Mouse (Mus musculus) adrenal gland, postnatal 14 days (tissue): ENCODE measurements at regions not wholly inside any gene's neighbourhood (a gene's known extent, or its start where the extent isn't known, plus 50 kb on each side); places are given as distances from the start of the nearest gene placed in this dataset.
A peak's percentile ranks its signal among the peaks of the same experiment; 100 is the strongest.

Experiments used
- DNase-seq: peaks from one replicate; pipeline ENCODE4 v3.0.0; 2021; ENCODE audit warnings: mixed read lengths

DNA sequence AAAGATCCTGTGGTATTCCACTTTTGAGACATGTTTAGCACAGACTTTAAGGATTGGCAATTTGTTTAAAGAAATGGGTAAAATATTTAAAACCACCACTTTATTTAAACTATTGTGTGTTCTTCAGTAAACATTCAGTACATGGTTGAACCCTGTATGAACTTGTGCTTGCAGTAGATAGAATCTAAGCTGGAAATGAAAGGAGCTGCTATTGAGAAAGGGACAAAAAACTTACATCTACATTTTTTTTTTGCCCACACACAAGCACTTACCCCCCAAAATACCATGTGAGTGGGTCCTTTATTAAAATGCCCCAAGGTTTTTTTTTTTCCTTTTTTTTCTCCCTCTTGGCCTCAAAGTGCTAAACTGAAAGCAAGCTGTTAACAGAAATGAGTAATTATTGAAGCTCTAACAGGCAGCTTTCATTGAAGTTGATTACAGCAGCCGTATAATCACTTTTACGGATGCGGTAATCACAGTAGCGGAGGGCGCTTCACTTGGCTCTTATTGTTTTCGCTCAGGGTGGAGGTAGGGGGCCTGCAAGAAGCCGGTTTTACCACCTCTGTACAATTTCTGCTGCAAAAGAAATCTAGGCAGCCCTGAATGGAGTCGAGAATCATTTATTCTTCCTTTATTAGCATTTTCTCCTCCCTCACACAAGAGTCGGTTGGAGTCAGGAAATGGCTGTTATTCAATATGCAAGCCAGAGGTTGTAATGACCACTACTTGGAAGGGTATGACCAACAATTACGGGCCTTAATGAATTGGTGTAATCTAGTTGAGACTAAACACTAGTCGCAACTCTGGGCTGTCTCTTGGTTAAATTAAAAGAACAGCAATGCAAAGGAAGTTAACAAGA lies 257.7 kb downstream of the Lmo4 start:
- DNase-seq: no peak

DNA sequence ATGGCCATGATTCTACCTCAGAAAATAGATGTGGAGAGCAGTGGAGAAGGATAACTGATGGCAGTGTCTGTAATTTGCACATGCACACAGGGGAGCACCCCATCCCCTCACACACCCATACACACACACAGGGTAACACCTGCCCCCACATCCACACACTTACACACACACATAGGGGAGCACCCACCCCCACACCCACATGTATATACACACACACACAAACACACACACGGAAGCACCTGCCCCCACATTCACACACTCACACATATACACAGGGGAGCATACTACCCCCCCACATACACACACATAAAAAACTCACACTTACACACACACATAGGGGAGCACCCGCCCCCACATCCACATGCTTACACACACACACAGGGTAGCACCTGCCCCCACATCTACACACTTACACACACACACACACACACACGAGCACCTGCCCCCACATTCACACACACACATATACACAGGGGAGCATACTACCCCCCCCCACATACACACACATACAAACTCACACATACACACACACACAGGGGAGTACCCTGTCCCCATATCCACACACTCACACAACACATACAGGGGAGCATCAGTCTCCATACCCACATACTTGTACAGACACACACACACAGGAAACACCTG lies 265.8 kb downstream of the Lmo4 start:
- DNase-seq: no peak

DNA sequence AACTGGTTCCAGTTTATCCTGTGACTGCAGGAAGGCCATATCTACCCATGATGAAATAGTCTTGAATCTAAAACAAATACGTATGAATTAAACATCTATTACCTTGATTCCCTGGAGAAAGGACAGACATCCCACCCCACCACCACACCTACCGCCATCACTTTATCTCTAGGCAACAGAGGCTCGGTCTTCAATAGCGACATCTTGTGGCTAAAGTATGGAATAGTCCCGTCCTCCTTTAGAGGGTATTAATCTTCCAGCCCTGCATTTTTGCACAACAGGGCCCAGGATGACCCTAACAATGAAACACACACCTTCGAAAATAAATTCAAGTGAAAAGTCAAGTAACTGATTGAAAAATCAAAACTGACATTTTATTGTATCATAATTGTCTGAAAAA lies 279.7 kb downstream of the Lmo4 start:
- no peak for DNase-seq

DNA sequence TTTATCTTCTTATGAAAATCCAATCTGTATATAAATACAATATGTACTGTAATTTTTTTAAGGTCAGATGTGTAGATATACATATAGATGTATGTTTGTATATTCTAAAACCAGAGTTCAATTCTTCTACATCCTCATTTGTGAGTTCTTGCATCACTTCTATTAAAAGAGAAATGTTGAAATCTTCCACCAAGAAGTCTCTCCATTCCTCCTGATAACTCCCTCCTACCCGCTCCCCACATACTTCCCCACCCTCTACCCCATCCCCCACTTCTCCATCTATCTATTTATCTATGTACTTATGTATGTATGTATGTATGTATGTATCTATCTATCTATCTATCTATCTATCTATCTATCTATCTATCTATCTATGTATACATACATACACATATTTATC lies 285.3 kb downstream of the Lmo4 start:
- no peak for DNase-seq

DNA sequence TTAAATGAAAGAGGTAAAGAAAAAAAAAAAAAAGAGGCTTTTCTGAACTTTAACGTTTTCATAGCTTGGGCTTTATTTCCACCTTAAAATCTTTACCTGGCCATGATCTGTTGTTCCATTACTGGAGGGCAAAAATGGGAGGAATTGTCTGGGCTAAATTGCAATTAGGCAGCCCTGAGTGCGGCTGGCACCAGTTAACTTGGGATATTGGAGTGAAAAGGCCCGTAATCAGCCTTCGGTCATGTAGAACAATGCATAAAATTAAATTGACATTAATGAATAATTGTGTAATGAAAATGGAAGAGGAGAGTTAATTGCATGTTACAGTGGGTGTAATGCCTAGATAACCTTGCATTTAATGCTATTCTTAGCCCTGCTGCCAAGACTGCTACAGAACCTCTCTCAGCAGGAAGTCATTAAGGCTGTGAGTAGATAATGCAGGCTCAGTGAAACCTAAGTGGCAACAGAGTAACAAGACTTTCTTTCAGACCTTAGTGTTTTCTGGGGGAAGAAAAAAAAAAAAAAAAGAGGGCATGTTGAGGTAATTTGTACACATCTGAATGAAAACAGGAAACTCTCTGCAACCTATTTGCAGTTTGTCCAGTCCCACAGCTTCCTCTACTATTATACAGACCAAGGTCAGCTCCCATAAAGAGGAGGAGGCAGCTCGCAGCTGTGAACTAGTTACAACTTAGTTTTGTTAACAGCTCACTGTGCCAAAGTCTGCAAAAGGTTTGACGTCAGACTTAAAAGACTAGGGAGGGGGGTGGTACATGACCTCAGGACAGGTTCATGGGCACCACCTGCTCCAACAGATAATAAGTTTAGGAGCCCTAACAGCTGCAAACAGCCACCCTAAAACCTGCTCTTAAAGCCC lies 290.4 kb downstream of the Lmo4 start:
- DNase-seq: no peak

DNA sequence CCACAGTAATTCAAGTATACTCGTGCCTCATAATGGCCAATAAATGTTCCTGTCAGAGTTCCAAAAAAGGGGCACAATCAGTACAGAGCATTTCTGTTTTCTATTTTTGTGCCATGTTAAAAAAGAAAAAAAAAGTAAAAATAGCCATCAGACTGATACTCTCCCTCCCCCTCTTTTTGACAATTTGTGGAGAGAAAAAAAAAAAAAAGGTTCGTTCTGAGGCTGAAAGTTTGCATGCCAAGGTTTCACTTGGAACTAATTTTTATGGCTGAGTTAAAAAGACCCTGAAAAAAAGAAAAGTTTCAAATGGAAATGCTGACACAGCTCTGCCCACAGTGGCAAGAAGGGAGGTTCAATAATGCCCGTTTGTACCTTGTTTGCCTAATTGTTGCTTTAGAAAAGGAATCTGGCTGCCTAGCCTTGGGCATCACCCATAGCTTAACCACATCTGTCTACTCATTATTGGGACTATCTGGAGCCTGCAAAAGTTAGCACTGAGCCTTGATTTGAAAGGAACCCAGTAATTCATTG lies 291.9 kb downstream of the Lmo4 start:
- no peak for DNase-seq

DNA sequence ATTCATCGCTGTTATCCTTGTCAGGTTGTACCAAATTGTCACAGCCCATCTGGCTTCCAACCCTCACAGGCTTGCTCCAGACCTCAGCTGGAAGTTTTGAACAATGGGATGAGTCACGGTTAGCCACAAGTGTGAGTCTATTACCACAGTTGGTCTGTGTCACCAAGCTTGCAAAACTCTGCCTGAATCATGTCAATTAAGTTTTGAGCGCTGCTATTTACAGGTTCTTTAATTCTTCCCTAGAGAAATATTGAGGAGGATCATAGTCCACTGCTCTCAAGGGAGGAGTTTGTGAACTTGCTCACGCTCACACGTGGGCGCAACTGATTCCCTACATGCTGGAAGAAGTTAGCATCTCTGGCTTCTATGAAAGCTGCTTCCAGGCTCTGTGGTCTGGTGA lies 292.6 kb downstream of the Lmo4 start:
- DNase-seq: peak; percentile 20

DNA sequence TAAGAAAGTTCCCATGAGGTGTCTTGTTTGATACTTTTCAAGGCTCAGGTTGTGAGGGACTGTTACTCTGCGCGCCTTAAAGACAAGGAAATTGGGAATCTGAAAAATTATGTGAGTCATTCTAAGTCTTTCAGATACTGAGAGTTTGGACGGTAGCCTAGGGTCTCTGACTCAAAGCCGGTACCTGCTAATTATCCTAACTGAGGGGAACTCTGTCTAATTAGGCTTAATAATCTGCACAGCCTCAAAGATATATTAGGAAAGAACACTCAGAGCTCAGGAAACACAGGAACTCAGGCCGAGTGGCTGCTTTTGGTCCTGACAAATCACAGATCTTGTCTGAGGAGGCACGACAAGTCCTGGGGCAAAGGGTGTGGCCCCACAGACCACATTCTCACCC lies 295.7 kb downstream of the Lmo4 start:
- no peak for DNase-seq

DNA sequence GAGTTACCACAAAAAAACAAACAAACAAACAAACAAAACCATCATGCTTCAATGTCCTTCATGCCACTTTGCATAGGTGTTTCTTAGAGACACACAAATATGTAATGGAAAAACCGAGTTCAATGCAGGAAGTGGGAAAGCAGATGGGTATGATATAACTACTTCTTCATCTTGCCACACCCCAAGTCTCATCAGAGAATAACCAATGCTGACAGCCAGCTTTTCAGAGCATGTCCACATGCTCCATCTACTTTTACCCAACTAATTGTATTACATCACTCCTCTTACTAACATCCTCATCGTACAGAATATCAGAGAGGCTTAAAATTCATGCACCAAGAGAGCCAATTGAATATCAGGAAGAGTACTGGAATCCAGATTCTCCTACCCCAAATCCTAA lies 301.6 kb downstream of the Lmo4 start:
- DNase-seq: no peak

DNA sequence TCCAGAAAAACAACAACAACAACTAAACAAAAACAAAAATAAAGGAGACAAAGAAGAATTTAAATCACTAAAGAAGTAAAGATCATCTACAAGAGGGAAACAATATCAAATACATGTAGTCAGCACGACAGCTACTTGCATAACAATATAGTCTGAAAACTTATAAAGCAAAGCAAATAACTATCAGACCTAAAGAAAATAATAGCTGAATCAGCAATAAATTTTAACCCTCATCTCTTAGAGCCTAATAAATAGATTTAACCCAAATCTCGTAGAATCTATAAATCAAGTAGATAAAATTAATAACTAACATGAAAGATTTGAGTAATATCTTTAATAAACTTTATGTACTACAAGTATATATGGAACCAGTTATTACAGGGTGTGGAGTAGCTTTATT lies 324.2 kb downstream of the Lmo4 start:
- DNase-seq: no peak

DNA sequence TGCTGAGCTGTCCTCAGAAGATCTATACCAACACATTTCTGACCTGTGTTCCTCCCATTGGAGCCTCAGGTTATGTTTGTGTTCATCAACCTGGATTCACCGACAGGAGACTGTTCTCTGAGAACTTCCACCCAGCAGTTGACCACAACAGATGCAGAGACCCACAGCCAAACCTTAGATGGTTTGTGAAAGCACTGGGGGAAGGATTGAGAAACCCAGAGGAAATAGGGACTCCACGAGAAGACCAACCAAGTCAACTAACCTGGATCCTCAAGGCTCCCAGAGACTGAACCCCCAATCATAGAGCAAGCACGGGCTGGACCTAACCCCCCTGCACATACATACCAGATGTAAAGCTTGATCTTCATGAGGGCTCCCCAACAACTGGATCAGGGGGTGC lies 331.1 kb downstream of the Lmo4 start:
- no peak for DNase-seq

DNA sequence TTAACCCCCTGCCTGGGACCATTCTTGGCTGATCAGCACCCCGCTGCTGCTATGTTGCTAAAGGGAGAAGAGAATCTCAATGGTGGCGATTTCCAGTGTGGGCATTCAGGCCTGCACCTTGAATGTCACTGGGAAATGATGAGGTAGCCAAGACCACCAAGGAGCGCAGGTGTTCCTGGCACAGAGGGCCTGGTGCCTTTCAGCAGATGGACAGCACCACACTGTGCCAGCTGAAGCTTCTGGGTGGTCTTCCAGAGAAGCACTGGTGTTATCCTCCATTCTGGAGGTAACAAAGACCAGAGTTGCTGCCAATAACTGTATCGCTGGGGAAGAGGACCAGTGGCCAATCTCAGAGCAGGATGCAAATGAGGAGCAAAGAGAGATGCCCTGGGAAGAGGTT lies 338.5 kb downstream of the Lmo4 start:
- no peak for DNase-seq

DNA sequence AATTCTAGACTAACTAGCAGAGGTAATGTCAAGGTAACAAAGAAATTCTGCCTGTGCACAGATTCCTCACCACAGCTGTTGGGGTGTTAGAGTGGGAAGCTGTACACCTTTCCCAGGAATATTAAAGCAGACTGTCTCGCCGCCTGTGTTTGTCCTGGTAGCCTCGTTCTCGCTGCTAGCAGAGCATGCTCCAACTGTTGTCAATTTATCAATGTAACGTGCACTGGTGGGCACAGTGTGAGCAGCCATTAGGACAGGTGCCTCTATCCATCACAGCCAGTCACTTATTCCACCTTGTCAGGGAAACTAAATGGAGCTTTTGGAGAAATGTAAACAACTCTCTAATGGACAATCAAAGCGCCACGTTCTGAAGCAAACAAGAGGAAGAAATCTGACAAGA lies 339.4 kb downstream of the Lmo4 start:
- DNase-seq: no peak

DNA sequence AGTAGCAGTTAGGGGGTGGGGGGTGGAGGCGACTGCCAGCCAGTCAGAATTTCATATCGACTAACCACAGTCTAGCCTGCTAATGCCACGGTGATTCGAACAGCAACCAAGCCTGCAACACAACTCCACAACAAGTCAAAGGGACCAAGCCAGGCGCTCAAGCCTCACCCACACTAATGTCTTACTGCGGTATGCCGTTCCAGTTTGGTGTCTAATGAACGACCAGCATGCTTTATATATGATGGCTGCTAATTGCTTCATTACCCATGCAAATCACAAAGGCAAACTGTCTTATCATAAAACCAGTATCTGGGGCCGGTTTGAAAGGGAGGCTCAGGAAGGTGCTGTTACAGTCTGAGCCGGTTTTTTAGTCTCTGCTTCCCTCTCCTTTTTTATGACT lies 340.5 kb downstream of the Lmo4 start:
- no peak for DNase-seq

DNA sequence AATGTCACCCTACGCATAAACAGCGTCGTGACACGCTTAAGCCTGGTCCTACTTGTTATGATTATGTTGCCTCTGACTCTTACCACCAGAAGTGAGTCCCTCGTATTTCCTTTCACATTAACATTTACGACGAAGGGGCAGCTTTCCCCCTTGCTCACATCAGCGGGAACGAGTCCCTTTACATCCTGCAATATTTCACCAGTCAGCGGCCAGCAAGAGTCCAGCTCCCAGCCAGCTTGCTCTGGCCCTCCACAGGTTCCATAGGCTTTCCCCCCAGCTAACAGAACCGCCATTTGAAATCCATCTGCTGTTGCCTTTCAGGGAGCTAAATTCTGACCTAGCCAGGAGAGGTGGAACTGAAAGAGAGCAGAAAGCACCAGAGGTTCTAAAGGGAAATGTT lies 342.5 kb downstream of the Lmo4 start:
- DNase-seq: no peak

DNA sequence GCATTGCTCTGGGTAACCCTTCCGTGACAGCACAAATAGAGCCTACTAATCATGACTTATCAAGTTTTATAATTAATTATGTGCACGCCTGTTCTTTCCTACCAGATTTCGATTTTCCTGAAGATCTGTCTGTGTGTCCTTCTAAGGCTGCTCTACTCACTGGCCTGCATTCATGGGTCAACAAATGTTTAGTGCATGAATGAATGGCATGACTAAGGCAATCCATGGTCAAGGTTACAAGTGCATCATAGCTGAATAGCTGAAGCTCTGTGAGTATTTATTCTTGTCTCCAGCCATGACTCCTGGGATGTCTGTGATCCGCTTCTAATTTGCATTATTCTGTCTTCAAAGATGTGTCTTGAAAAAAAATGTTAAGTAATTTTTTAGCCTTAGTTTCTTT lies 343.2 kb downstream of the Lmo4 start:
- DNase-seq: peak; percentile 34

DNA sequence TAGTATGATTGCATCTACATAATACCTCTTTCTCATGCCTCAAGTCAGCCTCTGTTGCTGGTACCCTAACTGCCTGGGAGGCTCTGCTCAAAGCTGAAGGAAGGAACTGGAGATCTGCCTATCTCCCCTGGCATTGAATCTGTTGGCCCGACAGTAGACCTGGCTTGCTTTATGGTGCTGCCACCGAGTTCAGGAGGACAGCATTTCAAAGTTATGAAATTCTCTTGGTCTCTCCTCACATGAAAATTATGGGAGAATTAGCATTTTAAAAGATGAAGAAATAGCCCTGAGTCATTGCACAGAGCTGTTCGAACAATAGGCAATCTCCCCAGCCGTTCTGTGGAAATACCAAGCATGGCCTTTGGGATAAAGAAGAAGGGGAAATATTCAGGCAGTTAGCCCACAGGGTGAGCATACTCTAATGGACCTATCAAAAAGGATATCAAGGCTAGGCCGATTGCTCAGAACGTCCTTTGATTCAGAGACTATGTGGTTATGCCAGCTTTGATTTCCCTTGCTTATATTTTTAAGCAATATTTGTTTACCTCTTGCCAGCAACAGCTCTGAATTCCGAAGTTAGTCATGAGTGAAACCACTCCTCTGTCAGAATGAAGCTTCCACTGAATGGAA lies 369.3 kb downstream of the Lmo4 start:
- peak; percentile 21 for DNase-seq

DNA sequence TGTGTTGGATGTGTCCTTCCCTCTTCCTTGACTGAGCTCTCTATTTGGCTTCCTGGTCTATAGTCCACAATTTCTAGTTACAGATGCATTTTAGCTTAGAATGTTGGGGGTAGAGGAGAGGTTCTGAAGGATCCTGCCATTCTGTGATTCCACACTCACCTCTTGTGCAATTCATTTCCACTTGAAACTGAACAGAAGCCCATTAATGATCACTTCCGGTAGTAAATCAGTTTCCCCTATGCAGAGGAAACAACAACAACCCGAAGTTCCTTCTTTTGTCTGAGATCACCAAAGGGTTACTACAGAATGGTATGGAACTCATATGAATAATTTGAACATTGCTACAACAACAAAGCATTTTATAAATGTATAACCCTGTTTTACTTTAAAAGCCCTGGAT lies 370.3 kb downstream of the Lmo4 start:
- DNase-seq: no peak

DNA sequence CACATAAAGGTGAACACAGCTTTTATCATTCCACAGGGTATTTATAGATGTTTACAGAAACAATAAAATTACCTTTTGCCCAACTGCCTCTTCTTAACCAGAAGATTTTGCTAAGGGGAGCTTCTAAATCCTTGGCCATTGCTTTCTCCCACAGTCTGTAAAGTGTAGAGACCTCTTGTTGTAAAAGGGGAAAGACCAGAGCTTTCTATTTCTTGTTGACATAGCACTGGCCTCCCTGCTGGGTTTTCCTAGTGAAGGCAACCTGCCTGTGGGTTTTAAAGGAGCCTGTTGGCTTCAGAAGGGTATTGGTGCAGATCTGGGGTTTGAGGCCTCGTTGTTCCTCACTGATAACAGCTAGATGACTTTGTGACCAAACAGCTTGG lies 381.6 kb downstream of the Lmo4 start:
- no peak for DNase-seq

DNA sequence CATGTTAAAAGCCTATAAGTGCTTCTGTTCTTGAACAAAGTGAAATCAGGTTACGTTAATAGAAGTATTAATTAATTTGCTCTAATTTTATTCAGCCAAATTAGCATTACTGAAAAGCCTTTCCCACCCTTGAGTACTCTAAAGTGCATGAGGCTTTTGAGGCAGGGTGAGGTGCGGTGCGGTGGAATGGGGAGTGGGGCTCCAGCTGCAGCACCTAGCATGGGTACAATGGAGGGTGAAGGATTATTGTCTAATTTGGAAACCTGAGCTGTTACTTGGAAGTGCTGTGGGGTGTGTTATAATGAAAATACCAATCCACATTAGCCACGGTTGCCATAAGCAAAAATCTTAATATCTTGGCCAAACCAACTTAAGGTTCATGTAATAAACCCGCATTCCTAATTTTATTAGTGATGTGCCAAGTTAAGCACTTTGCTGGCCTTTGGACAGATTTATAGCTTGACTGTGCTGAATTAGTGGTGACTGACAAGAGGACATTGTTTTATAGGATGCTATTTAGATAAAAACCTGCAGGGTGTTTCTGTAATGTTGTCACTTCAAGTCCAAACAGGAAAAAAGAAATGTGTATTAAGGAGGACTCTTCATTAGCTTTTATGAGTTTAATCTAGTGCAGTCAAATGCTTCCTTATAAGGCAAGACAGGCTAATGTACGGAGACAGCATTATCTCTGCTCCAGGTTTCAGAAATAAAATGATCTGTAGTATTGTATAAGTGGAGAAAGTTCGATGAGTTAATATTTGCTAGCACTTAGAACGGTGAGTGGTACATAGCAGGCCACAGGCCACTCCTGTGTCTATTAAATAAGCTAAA lies 382.2 kb downstream of the Lmo4 start:
- no peak for DNase-seq

DNA sequence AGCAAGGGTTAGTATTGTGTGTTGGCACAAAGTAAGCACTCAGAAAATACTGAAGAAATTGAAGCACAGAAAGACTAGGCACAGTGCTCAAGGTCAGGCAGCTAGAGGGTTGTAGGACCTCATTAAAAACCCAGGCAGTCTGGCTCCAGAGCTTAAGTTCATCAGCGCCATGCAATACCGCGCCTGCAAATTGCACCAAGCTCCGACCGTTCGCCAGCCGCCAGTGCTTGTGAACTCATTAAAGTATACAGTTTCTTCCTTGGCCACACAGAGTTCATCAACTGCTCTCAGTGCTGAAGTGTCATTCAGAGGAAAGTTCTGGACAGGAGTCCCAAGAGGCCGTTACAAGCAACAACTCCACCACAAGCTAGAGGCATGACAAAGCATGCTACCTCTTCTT lies 397.5 kb downstream of the Lmo4 start:
- DNase-seq: peak; percentile 8

DNA sequence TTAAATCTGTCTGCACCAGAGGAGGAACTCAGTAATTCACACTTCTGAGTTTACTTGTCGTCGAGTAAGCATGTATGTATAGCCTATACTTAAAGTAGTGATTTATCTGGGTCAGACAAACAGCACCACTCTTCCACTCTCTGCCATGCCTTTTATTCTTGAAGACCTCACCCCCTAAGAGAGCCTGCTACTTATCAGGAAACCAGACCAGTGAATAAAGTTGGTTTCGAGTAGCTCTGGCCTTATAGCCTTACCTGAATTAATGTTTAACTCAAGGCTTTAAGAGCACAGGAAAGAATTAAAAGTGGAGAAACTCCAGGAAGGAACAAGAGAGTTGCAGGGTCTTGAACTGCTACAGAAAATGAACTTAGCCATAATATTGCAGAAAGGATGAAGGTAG lies 398.1 kb downstream of the Lmo4 start:
- DNase-seq: no peak
